Mouse (Mus musculus) liver, embryonic 11.5 days (tissue): ENCODE results near the gene Fubp3. TPM values are rescaled to one million over a fixed set of nuclear protein-coding genes. Genes with fewer than 3 reads are reported as not detected.

ENCODE experiments used
- ATAC-seq: fragments of 200-750 bp; cut with Nextera tagmentation; replicated peaks from 2 replicates; pipeline ENCODE4 v1.8.0; 2017; ENCODE audit warnings: moderate number of reproducible peaks, mild to moderate bottlenecking, moderate TSS enrichment, moderate library complexity; ENCODE audit not compliant: low FRiP score
- DNase-seq: peaks from one replicate; pipeline ENCODE4 v3.0.0-alpha.2; 2017; ENCODE audit warnings: low spot score
- H3K27ac ChIP-seq: fragments of 300-500 bp; sonication (generic); 2 replicates; pipeline ENCODE4 v1.5.1; 2014; ENCODE audit warnings: mild to moderate bottlenecking, low read depth, low read length, control low read depth
- H3K27me3 ChIP-seq: fragments of 300-500 bp; sonication (generic); replicated peaks from 2 replicates; pipeline ENCODE4 v1.6.1; 2014; ENCODE audit warnings: low read length, mixed read lengths; ENCODE audit not compliant: control insufficient read depth, insufficient read depth
- H3K36me3 ChIP-seq: fragments of 300-500 bp; sonication (generic); 2 replicates; pipeline ENCODE4 v1.6.1; 2014; ENCODE audit warnings: mild to moderate bottlenecking, low read length, moderate library complexity, mixed read lengths; ENCODE audit not compliant: control insufficient read depth, insufficient read depth
- H3K4me1 ChIP-seq: fragments of 300-500 bp; sonication (generic); replicated peaks from 2 replicates; pipeline ENCODE4 v1.6.1; 2014; ENCODE audit warnings: low read length, mixed read lengths; ENCODE audit not compliant: control insufficient read depth, insufficient read depth
- H3K4me2 ChIP-seq: fragments of 300-500 bp; sonication (generic); 2 replicates; pipeline ENCODE4 v1.6.1; 2014; ENCODE audit warnings: mild to moderate bottlenecking, control low read depth, moderate library complexity
- H3K4me3 ChIP-seq: fragments of 300-500 bp; sonication (generic); 2 replicates; pipeline ENCODE4 v1.5.1; 2014; ENCODE audit warnings: low read depth, low read length, control low read depth
- H3K9ac ChIP-seq: fragments of 300-500 bp; sonication (generic); 2 replicates; pipeline ENCODE4 v1.6.1; 2014; ENCODE audit warnings: low read depth, low read length, control low read depth
- H3K9me3 ChIP-seq: fragments of 300-500 bp; sonication (generic); 2 replicates; pipeline ENCODE4 v1.6.1; 2016; ENCODE audit warnings: low read length, inconsistent platforms, mixed read lengths; ENCODE audit not compliant: control insufficient read depth
- WGBS: fragments of 180-500 bp; shearing (Covaris S2); extraction: QIAGEN DNeasy Blood & Tissue Kit; methylation state at CpG from one replicate; pipeline ENCODE4 v1.1.7; 2014; 5-methylcytosine and 5-hydroxymethylcytosine counted together
- polyA plus RNA-seq: library from polyadenylated mRNA; unstranded; fragments of >200 nt; fragmentation: Nextera tagmentation; extraction: Ambion mirVana; gene quantifications from 2 replicates; pipeline ENCODE4 v1.2.1, GENCODE M21; 2014

Fubp3 gene
- 75.3 and 77.5 TPM in 2 replicates for polyA plus RNA-seq

GRCm38 (mm10) chr2:31572051-31572914 lies at the start of gene Fubp3:
Gene Fubp3, plus strand, starts transcription at chr2:31572651.
- DNase-seq (peak; percentile 92), ATAC-seq (peak; percentile 93)
- no peaks in the 10 kb centered on the region for H3K27me3 ChIP-seq
- WGBS = 1% methylated on average over 51 of the region's 51 CpGs
- no peaks in the 10 kb centered on the region for H3K9me3 ChIP-seq
- H3K4me3 ChIP-seq = peak within 1 kb of the TSS; percentile 91
- H3K4me2 ChIP-seq = peak within 1 kb of the TSS; percentile 78
- peaks cover 7% of the 10 kb centered on the region for H3K4me1 ChIP-seq
- H3K36me3 ChIP-seq = 0 out of 2 replicates have a peak, but pooled peaks cover 3% of the 10 kb centered on the region
- H3K27ac ChIP-seq = peak within 1 kb of the TSS; percentile 91
- peak within 1 kb of the TSS; percentile 84 for H3K9ac ChIP-seq

GRCm38 (mm10) chr2:31524641-31525040 lies 47.8 kb upstream of the Fubp3 start:
- WGBS = 71% methylated on average over 5 of the region's 5 CpGs
- ATAC-seq = no peak
- Histone ChIP-seq H3K27ac (no peak overlapping the region), H3K36me3 (no peaks in the 10 kb centered on the region; the same call in 1 of the 2 replicates), H3K4me3 (no peak overlapping the region), H3K4me2 (no peak overlapping the region), H3K9ac (no peak overlapping the region), H3K27me3 (no peaks in the 10 kb centered on the region), H3K4me1 (no peaks in the 10 kb centered on the region), H3K9me3 (no peaks in the 10 kb centered on the region)
- no peak for DNase-seq

DNA sequence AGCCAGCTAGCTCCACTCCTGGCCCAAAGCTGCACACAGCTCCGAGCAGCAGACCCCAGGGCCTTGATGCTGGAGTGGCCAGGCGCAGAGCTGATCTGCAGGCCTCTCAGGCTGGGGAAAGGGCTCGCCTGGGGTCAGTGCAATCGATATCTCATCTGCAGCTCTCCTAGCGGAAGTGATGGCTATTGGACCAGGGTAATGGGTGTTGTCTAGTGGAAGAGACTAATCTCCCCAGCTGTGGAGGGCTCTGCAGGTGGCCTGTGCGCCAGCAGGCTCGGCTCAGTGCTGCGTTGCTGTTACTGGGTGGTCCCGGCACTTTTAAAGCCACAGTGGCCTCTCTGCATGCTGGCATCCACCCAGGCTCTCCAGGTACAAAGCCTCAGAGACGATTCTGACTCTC lies 46.7 kb upstream of the Fubp3 start:
- no peaks in the 10 kb centered on the region for H3K4me1 ChIP-seq
- H3K9me3 ChIP-seq = no peaks in the 10 kb centered on the region
- no peaks in the 10 kb centered on the region for H3K27me3 ChIP-seq
- DNase-seq = no peak
- H3K36me3 ChIP-seq = no peaks in the 10 kb centered on the region
- no peak for ATAC-seq
- H3K9ac ChIP-seq = no peak overlapping the region
- no peak overlapping the region for H3K4me2 ChIP-seq
- no peak overlapping the region for H3K27ac ChIP-seq
- WGBS = 43% methylated on average over 10 of the region's 10 CpGs
- H3K4me3 ChIP-seq = no peak overlapping the region

- WGBS = 54% methylated on average over 5 of the region's 5 CpGs
- H3K4me2 ChIP-seq = no peak overlapping the region
- no peaks in the 10 kb centered on the region for H3K9me3 ChIP-seq
- no peaks in the 10 kb centered on the region for H3K36me3 ChIP-seq
- H3K4me3 ChIP-seq = no peak overlapping the region
- H3K27me3 ChIP-seq = no peaks in the 10 kb centered on the region
- no peak overlapping the region for H3K9ac ChIP-seq
- DNase-seq = peak; percentile 43
- H3K27ac ChIP-seq = 0 out of 2 replicates have a peak overlapping the region, but pooled peaks have one; percentile 20
- H3K4me1 ChIP-seq = 0 out of 2 replicates have a peak, but pooled peaks cover 2% of the 10 kb centered on the region
- peak; percentile 64; the same call in 1 of the 2 replicates for ATAC-seq
Observed at GRCm38 (mm10) chr2:31530201-31530600, 42.2 kb upstream of the Fubp3 start.

DNA sequence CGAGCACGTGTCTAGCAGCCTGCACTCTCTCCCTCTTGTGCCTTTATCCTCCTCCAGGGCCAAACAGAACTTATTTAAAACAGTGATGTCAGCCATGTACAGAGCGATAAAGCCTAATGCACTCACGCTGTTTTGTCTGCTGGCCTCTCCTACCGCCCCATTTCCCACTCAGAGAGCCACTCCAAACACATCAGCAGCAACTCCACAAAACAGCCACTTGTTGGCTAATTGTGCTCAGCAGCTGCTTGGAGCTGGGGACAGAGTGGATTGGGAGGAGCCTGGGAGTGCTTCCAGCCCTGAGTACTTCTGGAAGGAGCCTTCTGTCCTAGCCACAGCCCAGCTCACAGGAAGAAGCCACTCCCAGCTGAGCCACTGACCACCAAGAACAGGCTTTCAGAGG lies 35.4 kb upstream of the Fubp3 start:
- Histone ChIP-seq H3K9ac (no peak overlapping the region), H3K9me3 (no peaks in the 10 kb centered on the region), H3K4me1 (0 out of 2 replicates have a peak, but pooled peaks cover 2% of the 10 kb centered on the region), H3K4me3 (no peak overlapping the region), H3K4me2 (no peak overlapping the region), H3K27ac (no peak overlapping the region), H3K36me3 (no peaks in the 10 kb centered on the region), H3K27me3 (no peaks in the 10 kb centered on the region)
- ATAC-seq = no peak
- no peak for DNase-seq
- 72% methylated on average over 5 of the region's 5 CpGs for WGBS

DNA sequence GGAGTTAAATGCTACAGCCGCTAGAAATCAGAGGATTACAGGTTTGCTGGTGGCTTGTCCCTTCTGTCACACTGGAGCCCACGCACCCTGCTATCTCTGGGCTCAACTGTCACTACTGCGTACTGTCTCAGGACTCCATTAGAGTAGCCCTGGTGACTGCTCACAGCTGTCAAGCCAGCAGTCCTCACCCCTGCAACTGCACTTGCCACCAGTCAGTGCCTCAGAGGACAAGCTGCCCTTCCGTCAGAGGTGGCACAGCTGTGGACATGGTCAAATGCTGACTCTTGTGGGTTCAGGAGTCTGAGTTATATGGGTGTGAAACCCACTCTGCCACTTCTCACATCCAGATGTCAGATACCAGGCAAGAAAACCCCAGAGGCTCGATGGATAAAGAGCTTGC lies 33.7 kb upstream of the Fubp3 start:
- Histone ChIP-seq H3K4me3 (no peak overlapping the region), H3K27ac (no peak overlapping the region), H3K9ac (no peak overlapping the region), H3K4me1 (no peaks in the 10 kb centered on the region), H3K9me3 (no peaks in the 10 kb centered on the region), H3K36me3 (no peaks in the 10 kb centered on the region), H3K4me2 (no peak overlapping the region), H3K27me3 (no peaks in the 10 kb centered on the region)
- DNase-seq = no peak
- no peak for ATAC-seq
- 63% methylated on average over 5 of the region's 5 CpGs for WGBS

GRCm38 (mm10) chr2:31541581-31541980 lies 30.9 kb upstream of the Fubp3 start:
- Histone ChIP-seq H3K27me3 (no peaks in the 10 kb centered on the region), H3K27ac (no peak overlapping the region), H3K9me3 (no peaks in the 10 kb centered on the region), H3K9ac (no peak overlapping the region), H3K36me3 (no peaks in the 10 kb centered on the region), H3K4me1 (no peaks in the 10 kb centered on the region), H3K4me2 (no peak overlapping the region), H3K4me3 (no peak overlapping the region)
- WGBS = 79% methylated on average over 5 of the region's 5 CpGs
- DNase-seq (no peak), ATAC-seq (no peak)

DNA sequence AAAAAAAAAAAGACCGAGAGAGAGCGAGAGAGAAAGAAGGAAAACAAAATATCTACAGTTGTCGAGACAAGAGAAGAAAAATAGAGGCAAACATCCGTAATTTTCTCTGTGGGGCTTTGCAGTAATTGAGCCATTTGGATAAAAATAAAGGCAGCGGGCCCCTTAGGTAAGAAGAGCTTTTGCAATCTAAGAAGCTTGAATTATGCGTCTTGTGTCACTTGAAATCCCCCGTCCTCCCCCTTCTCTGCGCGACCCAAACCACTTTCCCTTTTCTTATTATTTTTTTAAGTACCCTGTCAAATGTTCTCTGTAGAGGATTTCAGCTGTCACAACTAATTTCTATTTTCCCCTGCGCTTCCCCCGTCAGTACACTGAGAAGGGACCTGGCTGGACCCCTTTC lies 24.7 kb upstream of the Fubp3 start:
- Histone ChIP-seq H3K4me1 (no peaks in the 10 kb centered on the region), H3K27ac (no peak overlapping the region), H3K9me3 (no peaks in the 10 kb centered on the region), H3K4me2 (no peak overlapping the region), H3K9ac (no peak overlapping the region), H3K4me3 (no peak overlapping the region), H3K36me3 (no peaks in the 10 kb centered on the region), H3K27me3 (no peaks in the 10 kb centered on the region)
- no peak for DNase-seq
- 74% methylated on average over 11 of the region's 11 CpGs for WGBS
- ATAC-seq = no peak

DNA sequence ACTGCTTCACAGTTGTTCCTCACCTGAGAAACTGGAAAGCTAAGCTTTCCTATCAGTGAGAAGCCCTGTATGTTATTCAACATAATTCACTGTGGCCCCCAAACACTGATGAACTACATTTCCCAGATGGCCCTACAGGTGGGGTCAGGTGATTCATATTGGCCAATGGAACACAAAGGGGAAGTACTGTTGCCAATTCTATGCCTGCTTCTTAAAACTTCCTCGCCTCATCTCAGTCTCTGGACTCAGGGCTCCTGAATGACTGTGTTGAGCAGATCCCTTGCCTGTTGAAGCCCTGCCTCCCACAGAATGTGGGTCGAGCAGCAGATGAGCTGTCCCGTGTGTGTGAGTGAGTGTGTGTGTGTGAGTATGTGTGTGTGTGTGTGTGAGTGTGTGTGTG lies 21.9 kb upstream of the Fubp3 start:
- Histone ChIP-seq H3K9me3 (peaks cover 3% of the 10 kb centered on the region; the same call in 1 of the 2 replicates), H3K4me1 (no peaks in the 10 kb centered on the region), H3K4me3 (no peak overlapping the region), H3K27me3 (no peaks in the 10 kb centered on the region), H3K27ac (no peak overlapping the region), H3K4me2 (no peak overlapping the region), H3K36me3 (no peaks in the 10 kb centered on the region), H3K9ac (no peak overlapping the region)
- WGBS = 66% methylated on average over 3 of the region's 3 CpGs
- no peak for DNase-seq
- ATAC-seq = no peak
